Mouse (Mus musculus): ENCODE results near the gene Grik3. TPM values are rescaled to one million over a fixed set of nuclear protein-coding genes. Genes with fewer than 3 reads are reported as not detected.
A peak's percentile ranks its signal among the peaks of the same experiment; 100 is the strongest.

The Grik3 gene
- polyA plus RNA-seq, 1 experiment, result 10.3 TPM

DNA sequence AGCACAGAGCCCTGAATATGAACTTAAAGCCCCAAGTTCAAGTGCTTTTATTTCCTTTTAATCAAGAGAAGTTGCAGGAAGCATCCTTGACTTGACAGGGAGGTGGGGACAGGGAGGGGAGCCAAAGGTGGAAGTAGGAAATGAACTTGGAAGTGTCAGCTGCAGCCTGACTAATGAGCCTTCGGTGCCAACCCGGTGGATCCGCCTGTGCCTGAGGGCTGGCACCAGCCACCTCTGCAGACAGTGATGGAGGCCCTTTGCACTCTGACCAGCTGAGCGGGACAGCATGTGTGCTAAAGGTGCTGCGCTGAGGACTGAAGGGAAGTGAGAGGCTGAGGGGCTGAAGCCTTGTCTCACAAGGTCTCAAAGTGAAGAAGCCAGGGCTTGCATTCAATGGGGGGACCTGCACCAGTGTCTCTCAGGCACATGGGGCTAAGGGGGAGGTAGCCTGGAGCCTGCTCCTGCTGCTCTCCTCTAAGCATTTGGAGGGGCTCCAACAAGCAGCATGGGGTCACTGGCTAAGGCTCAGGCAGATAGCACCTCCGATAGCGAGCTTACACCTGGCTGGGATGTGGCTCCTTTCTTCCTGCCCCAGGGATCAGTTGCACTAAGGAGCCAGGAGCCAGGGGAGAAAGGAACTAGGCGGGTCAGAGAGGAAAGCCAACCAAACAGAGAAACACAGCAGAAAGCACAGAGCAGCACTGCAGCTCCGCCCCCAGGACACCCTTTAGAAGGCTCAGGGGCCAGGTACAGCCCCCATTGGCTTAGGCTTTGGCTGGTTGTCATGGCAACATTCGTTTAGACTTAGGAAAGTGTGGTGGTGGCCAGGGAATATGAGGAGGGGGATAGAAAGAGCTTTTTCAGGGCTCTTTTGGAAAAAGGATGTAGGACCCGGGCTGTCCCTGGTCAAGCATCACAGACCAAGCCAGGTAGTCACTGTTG lies 33.1 kb upstream of the Grik3 start:
- Histone ChIP-seq H3K27ac (ENCODE audit: insufficient read depth, low read length) (no peak overlapping the region), H3K9me3 (replicated peaks; ENCODE audit: control insufficient read depth, insufficient read depth, low read length, poor library complexity, severe bottlenecking) (no peaks in the 10 kb centered on the region), H3K4me1 (ENCODE audit: control insufficient read depth, insufficient read depth, low read length) (no peaks in the 10 kb centered on the region), H3K36me3 (ENCODE audit: control insufficient read depth, insufficient read depth, low read length, poor library complexity, severe bottlenecking) (no peaks in the 10 kb centered on the region), H3K4me3 (ENCODE audit: low read depth, low read length) (no peak overlapping the region), H3K27me3 (ENCODE audit: control insufficient read depth, insufficient read depth, low read length, poor library complexity, severe bottlenecking) (no peaks in the 10 kb centered on the region), H3K9ac (ENCODE audit: low read depth, poor library complexity, severe bottlenecking) (no peak overlapping the region)
- no peak for TF ChIP-seq POLR2A (IDR thresholded peaks at IDR 0.05; ENCODE audit: insufficient read depth, low read length)
- no peak for TF ChIP-seq CTCF (IDR thresholded peaks at IDR 0.05; ENCODE audit: low read depth, low read length)
- no peak for TF ChIP-seq EP300 (IDR thresholded peaks at IDR 0.05; ENCODE audit: insufficient read depth, low read depth, low read length)

DNA sequence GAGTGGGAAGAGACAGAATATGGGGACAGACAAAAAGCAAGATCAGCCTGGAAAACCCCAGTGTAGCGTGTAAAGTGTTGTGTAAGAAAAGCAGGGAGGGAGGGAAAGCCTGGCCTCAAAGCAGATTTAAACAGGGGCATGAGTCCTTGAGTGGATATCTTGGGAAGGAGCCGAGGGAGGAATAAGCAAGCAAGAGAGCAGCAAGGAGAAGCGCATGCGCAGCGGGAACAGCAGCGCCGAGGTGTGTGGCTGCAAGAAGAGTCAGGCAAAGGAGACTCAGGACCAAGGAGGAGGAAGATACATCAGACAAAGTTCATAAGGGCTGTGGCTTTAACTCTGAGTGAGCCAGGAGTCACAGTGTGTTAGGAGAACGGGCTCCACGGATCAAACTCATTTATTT lies 30.7 kb upstream of the Grik3 start:
- Histone ChIP-seq H3K27me3 (ENCODE audit: control insufficient read depth, insufficient read depth, low read length, poor library complexity, severe bottlenecking) (no peaks in the 10 kb centered on the region), H3K27ac (ENCODE audit: insufficient read depth, low read length) (no peak overlapping the region)

DNA sequence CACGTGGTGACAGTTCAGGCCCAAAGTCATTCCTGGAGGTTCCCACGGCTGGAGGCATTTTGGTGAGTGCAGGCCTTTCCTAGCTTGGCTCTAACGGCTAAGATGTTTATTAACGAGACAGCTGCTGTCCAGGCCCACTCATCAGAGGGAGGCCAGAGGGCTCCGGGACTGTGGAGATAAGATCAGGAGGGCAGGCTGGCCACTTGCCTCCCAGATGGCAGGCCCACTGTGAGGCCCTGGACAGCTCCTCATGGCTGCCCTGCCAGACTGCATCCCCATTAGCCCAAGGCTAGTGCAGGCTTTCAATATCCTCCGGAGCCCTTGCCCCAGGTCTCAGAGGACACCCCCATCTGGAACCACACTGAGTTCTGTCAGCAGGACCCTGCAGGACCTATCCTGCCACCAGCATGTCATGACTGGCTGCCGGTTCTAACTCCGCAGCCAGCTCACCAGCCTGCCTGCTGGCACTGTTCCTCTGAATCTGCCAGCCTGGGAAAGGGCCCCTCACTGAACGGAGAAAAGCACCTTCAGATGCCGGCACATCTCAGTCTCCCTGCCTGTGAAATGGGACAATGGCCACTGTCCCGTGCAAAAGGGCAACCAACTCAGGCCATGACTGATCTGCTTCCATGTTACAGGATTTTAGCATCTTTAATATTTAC lies 20.7 kb upstream of the Grik3 start:
- Histone ChIP-seq H3K4me1 (ENCODE audit: control insufficient read depth, insufficient read depth, low read length) (no peaks in the 10 kb centered on the region), H3K4me3 (ENCODE audit: low read depth, low read length) (no peak overlapping the region), H3K9ac (ENCODE audit: low read depth, poor library complexity, severe bottlenecking) (no peak overlapping the region), H3K36me3 (ENCODE audit: control insufficient read depth, insufficient read depth, low read length, poor library complexity, severe bottlenecking) (no peaks in the 10 kb centered on the region), H3K9me3 (replicated peaks; ENCODE audit: control insufficient read depth, insufficient read depth, low read length, poor library complexity, severe bottlenecking) (no peaks in the 10 kb centered on the region), H3K27ac (ENCODE audit: insufficient read depth, low read length) (no peak overlapping the region), H3K27me3 (ENCODE audit: control insufficient read depth, insufficient read depth, low read length, poor library complexity, severe bottlenecking) (no peaks in the 10 kb centered on the region)
- TF ChIP-seq CTCF (IDR thresholded peaks at IDR 0.05; ENCODE audit: low read depth, low read length) (no peak), POLR2A (IDR thresholded peaks at IDR 0.05; ENCODE audit: insufficient read depth, low read length) (no peak), EP300 (IDR thresholded peaks at IDR 0.05; ENCODE audit: insufficient read depth, low read depth, low read length) (no peak)

More for the DNA sequence above, 30.7 kb upstream of the Grik3 start:
- no peaks in the 10 kb centered on the region for H3K4me1 ChIP-seq (ENCODE audit: control insufficient read depth, insufficient read depth, low read length)
- H3K36me3 ChIP-seq (ENCODE audit: control insufficient read depth, insufficient read depth, low read length, poor library complexity, severe bottlenecking), result no peaks in the 10 kb centered on the region
- no peak for TF ChIP-seq POLR2A (IDR thresholded peaks at IDR 0.05; ENCODE audit: insufficient read depth, low read length)
- no peak for TF ChIP-seq CTCF (IDR thresholded peaks at IDR 0.05; ENCODE audit: low read depth, low read length)
- TF ChIP-seq EP300 (IDR thresholded peaks at IDR 0.05; ENCODE audit: insufficient read depth, low read depth, low read length), result no peak
- no peak overlapping the region for H3K9ac ChIP-seq (ENCODE audit: low read depth, poor library complexity, severe bottlenecking)
- no peak overlapping the region for H3K4me3 ChIP-seq (ENCODE audit: low read depth, low read length)
- no peaks in the 10 kb centered on the region for H3K9me3 ChIP-seq (replicated peaks; ENCODE audit: control insufficient read depth, insufficient read depth, low read length, poor library complexity, severe bottlenecking)

DNA sequence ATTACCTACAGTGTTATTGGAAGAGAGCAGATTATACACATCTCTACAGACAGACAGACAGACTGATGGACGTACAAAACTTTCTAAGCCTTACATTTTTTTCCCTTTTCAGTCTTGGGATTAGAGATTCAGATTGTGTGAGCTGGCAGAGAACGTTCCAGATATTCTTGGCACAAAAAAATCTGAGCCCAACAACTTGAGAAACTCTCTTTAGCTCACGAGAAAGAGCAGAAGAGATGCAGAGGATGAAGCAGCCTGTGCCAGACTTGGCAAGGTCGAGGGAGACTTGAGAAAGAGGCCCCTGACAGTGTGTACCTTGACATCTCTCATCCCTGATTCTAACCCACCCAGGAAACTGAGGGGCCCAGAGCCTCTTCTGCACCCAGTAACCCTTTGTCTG lies 15.6 kb upstream of the Grik3 start:
- Histone ChIP-seq H3K27me3 (ENCODE audit: control insufficient read depth, insufficient read depth, low read length, poor library complexity, severe bottlenecking) (no peaks in the 10 kb centered on the region), H3K36me3 (ENCODE audit: control insufficient read depth, insufficient read depth, low read length, poor library complexity, severe bottlenecking) (no peaks in the 10 kb centered on the region), H3K27ac (ENCODE audit: insufficient read depth, low read length) (no peak overlapping the region), H3K9me3 (replicated peaks; ENCODE audit: control insufficient read depth, insufficient read depth, low read length, poor library complexity, severe bottlenecking) (no peaks in the 10 kb centered on the region), H3K9ac (ENCODE audit: low read depth, poor library complexity, severe bottlenecking) (no peak overlapping the region), H3K4me1 (ENCODE audit: control insufficient read depth, insufficient read depth, low read length) (no peaks in the 10 kb centered on the region), H3K4me3 (ENCODE audit: low read depth, low read length) (no peak overlapping the region)
- TF ChIP-seq CTCF (IDR thresholded peaks at IDR 0.05; ENCODE audit: low read depth, low read length) (no peak), POLR2A (IDR thresholded peaks at IDR 0.05; ENCODE audit: insufficient read depth, low read length) (no peak)

DNA sequence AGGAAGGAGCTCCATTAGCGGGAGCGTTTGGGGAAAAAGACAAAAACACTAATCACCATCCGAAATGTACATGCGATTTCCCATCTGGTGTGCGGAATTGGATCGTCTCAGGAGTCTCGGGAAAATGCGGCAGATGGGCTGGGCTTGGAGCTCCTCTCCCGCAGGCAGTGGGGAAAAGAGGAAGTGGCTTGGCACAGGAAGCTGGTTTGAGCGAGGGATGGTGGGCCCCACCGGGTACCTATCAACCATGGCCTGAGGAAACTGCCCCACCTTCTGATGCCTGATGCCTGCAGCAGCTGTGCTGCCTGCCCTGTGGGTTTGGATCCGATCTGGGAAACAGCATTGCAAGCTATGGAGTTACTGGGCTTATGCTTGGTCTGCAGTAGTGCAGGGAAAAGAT lies 12.4 kb upstream of the Grik3 start:
- Histone ChIP-seq H3K27ac (ENCODE audit: insufficient read depth, low read length) (no peak overlapping the region), H3K27me3 (ENCODE audit: control insufficient read depth, insufficient read depth, low read length, poor library complexity, severe bottlenecking) (no peaks in the 10 kb centered on the region), H3K9me3 (replicated peaks; ENCODE audit: control insufficient read depth, insufficient read depth, low read length, poor library complexity, severe bottlenecking) (no peaks in the 10 kb centered on the region), H3K36me3 (ENCODE audit: control insufficient read depth, insufficient read depth, low read length, poor library complexity, severe bottlenecking) (no peaks in the 10 kb centered on the region), H3K4me3 (ENCODE audit: low read depth, low read length) (0 out of 2 replicates have a peak overlapping the region, but pooled peaks have one; percentile 9), H3K9ac (ENCODE audit: low read depth, poor library complexity, severe bottlenecking) (no peak overlapping the region), H3K4me1 (ENCODE audit: control insufficient read depth, insufficient read depth, low read length) (no peaks in the 10 kb centered on the region)
- no peak for TF ChIP-seq CTCF (IDR thresholded peaks at IDR 0.05; ENCODE audit: low read depth, low read length)

DNA sequence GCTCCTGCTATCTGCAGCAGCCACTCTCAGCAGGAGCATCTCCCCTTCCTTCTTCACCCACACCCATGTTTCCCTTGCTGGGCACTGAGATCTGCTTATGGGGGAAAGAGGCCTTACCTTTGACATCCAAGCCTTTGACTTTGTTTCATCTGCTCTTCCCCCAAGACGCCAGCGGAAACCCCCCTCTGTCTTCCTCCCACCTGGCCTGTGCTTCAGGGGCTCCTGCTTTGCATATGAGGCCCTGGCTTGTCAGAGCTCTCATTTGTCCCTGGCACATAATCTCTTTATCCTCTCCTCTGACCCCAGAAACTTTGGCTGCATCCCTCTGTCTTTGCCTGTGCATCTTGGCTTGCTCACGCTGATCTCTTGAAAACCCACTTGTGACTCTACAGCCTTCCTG lies 9.2 kb upstream of the Grik3 start:
- Histone ChIP-seq H3K27me3 (ENCODE audit: control insufficient read depth, insufficient read depth, low read length, poor library complexity, severe bottlenecking) (no peaks in the 10 kb centered on the region), H3K4me1 (ENCODE audit: control insufficient read depth, insufficient read depth, low read length) (peaks cover 4% of the 10 kb centered on the region), H3K9me3 (replicated peaks; ENCODE audit: control insufficient read depth, insufficient read depth, low read length, poor library complexity, severe bottlenecking) (no peaks in the 10 kb centered on the region), H3K9ac (ENCODE audit: low read depth, poor library complexity, severe bottlenecking) (no peak overlapping the region), H3K27ac (ENCODE audit: insufficient read depth, low read length) (no peak overlapping the region), H3K4me3 (ENCODE audit: low read depth, low read length) (no peak overlapping the region), H3K36me3 (ENCODE audit: control insufficient read depth, insufficient read depth, low read length, poor library complexity, severe bottlenecking) (no peaks in the 10 kb centered on the region)
- TF ChIP-seq CTCF (IDR thresholded peaks at IDR 0.05; ENCODE audit: low read depth, low read length) (no peak), POLR2A (IDR thresholded peaks at IDR 0.05; ENCODE audit: insufficient read depth, low read length) (no peak), EP300 (IDR thresholded peaks at IDR 0.05; ENCODE audit: insufficient read depth, low read depth, low read length) (no peak)

Data from ES-Bruce4 (cell line).